Mouse (Mus musculus): Measurements from ENCODE around the gene Ces3a.

DNA sequence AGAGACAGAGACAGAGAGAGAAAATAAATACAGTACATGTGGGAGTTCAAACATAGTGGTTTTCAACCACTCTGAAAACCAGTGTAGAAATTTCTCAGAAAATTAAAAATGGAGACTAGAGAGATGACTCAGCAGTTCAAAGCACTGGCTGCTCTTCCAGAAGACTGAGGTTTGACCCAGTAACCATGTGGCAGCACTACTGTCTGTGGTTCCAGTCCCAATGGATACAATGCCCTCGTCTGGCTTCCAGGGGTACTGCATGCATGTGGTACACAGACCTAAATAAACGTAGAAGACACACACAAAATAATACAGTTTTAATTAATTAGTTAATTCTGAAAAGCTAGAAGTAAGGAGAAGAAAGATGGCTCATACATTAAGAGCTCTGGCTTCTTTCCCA lies 23.4 kb upstream of the Ces3a start:
- TF ChIP-seq CTCF (IDR thresholded peaks at IDR 0.05; ENCODE audit: low read depth, low read length) (peak; percentile 71), POLR2A (IDR thresholded peaks at IDR 0.05; ENCODE audit: extremely low read depth, insufficient read depth, low read length) (no peak)
